Mouse (Mus musculus) spleen, postnatal 14 days (tissue): Measurements from ENCODE around the gene Olfr594.
"Not testable (repeated sequence)": the region's sequence is repeated elsewhere in the genome, so short reads cannot be mapped to it uniquely, and the experiment has no call there.

Source experiments
- DNase-seq, 2 experiments: peaks; one replicate each; pipeline ENCODE4 v3.0.0; 2021 to 2022; ENCODE audit warnings: low spot score in 2 of 2

The Olfr594 gene

DNA sequence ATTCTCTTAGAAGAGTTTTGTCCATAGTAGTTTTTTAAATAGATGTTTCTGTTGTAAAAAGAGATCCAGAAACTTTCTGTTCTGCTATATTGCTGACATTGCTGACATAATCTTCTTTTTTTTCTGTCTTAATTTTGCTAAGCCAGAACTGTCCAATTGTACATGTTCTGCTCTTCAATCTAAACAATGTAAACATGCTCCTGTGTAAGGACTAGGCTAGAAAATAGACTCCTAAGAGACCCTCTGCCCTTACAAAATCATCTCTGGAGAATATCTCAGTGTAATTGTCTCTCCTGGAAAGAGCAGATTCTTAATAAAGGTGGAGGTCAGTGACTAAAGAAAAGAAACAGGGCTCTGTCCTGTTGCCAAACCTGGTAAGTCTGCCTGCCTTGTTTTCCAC is at the start of gene Olfr594:
TSS of gene Olfr594 (plus strand) at position 301 of the 400 bp plus-strand sequence.
- DNase-seq, result no peak

DNA sequence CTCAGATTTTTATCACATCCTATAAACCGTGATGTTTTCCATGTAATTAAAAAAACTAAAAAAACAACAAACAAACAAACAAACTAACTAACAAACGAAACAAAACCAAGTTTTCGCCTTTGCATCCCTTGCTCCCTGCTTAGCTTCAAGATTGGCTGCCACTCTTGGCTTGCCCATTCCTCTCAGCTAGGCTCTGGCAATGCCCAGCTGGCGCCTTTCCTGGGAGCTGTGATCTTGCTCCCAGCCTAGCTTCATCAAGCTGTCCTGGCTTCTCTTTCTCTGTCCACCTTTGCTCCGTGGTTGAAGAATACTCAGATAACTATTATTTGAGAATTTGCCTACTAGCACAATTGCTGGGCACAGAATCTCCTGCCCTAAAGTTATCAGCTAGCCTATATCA is 47.1 kb upstream of the Olfr594 start:
- DNase-seq, result no peak

DNA sequence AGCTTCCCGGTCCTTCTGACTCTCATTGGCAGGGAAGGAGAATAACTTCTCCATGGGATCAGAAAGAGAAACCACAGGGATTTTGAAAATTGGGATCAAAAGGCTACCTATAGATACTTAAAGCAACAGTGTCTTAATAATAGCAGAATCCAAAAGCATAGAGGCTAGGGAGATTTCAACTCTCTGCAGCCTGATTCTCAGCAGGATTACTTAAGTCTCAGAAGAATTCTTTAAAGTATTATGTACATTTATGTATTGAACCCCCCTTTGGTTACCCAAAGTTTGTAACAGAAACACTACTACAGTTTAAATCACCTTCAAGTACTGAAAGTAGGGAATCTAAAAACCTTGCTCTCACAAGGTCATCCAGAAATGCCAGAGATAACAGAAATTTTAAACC is 38.6 kb upstream of the Olfr594 start, which contains the start of gene Olfr591:
TSS of gene Olfr591 (minus strand) at position 101 of the 400 bp plus-strand sequence.
- no peak for DNase-seq

DNA sequence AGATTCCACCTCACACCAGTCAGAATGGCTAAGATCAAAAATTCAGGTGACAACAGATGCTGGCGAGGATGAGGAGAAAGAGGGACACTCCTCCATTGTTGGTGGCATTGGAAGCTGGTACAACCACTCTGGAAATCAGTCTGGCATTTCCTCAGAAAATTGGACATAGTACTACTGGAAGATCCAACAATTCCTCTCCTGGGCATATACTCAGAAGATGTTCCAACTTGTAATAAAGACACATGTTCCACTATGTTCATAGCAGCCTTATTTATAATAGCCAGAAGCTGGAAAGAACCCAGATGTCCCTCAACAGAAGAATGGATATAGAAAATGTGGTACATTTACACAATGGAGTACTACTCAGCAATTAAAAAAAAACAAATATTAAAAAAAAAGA is 32.3 kb upstream of the Olfr594 start, which contains the start of gene Olfr592:
TSS of gene Olfr592 (plus strand) at position 301 of the 400 bp plus-strand sequence.
- not testable (repeated sequence) for DNase-seq

DNA sequence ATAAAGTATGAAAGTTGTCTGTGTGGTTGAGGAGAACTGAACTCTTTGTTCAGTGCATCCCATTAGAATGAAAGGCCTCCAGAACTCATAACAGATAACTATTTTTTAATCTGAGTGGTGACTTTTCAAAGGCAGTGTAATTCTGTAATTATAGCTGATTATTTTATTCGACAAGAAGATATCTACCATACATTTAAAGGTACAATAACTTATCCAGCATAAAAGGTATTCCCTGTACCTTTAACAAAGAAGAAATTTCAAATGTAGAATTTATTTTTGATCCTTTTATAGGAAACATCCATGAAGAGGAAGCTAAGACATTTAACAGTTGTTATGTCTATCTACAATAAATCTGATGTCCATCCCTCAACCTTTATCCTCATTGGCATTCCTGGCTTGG is 5.2 kb upstream of the Olfr594 start, which contains the start of gene Olfr593:
TSS of gene Olfr593 (plus strand) at position 301 of the 400 bp plus-strand sequence.
- DNase-seq, result no peak

DNA sequence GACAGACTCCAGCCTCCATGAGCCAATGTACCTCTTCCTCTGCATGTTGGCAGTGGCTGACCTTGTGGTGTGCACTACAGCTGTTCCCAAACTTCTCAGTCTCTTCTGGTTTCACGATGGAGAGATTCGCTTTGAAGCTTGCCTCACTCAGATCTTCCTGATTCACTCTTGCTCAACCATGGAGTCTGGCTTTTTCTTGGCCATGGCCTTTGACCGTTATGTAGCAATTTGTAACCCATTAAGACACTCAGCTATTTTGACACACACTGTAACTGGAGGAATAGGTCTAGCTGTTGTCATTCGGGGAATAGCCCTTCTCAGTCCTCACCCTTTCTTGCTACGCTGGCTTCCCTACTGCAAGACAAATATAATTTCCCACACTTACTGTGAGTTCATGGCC is 4.7 kb upstream of the Olfr594 start:
- not testable (repeated sequence) for DNase-seq

DNA sequence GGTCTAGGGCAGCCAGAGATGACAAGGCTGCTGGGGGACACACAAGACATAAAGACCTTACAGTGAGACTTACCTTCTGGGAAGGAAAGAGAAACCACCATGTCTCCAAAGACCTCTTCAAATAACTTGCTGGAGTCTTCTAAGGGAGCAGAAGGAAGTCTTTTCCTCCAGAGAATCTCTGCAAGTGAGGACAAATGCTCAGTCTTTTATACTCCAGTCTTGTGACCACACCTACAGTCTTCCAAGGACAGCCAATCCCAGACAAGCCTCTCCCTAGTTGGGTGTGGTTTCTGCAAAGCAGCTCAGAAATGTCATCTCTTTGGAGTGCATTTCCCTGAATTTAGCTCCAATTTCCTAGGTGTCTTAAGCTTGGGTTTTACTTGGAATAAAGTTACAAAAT is 35.6 kb downstream of the Olfr594 start, which contains the start of gene Usp17ld:
TSS of gene Usp17ld (minus strand) at position 101 of the 400 bp plus-strand sequence.
- DNase-seq, result not testable (repeated sequence)
